In genomic region chr1:189022925-189023700, GRCm38 (mm10) we compare ENCODE assay signal across 11 mouse cellular contexts. TPM values are rescaled to one million over a fixed set of nuclear protein-coding genes. Genes with fewer than 3 reads are reported as not detected.
DNase-seq lines count a peak whose midpoint lies in the region; ATAC-seq and TF ChIP-seq lines count a peak whose summit lies in the region.
"Had no signal": no experiment of that assay in that cellular context is flagged by ENCODE, and none has a peak within 500 bp of the region (broad histone marks: within the 10 kb centered on the region; RNA-seq: fewer than 3 reads in every experiment).

No protein-coding gene starts in this region.

- 42% methylated on average over 7 of the region's 7 CpGs for WGBS in forebrain, embryonic 14.5 days
- 48% methylated on average over 7 of the region's 7 CpGs for WGBS in forebrain, embryonic 12.5 days
- 33% methylated on average over 7 of the region's 7 CpGs for WGBS in lung, adult 2 months
- 46% methylated on average over 7 of the region's 7 CpGs for WGBS in midbrain, postnatal 0 days

- peak; percentile 75 for DNase-seq in forebrain, embryonic 14.5 days (ENCODE audit: low spot score)
- no peak for DNase-seq in lung, adult 2 months
- DNase-seq in lung, postnatal 4 days = no peak
- peak; percentile 15 for DNase-seq in c-Kit-negative CD71-positive TER-119-positive erythroid progenitor cells, embryonic 14.5 days (ENCODE audit: low read depth, low spot score)
- peak; percentile 71 for DNase-seq in midbrain, postnatal 0 days (ENCODE audit: low spot score)
- no peak for DNase-seq in spleen, postnatal 10 days (ENCODE audit: low spot score in 2 of 2)
- no peak for DNase-seq in heart, adult 18-20 months
- DNase-seq: cerebellum, adult 9-11 months had no signal

- no peak overlapping the region for H3K4me2 ChIP-seq in forebrain, embryonic 14.5 days (ENCODE audit: low read length)
- H3K4me2 ChIP-seq in forebrain, embryonic 12.5 days = no peak overlapping the region
- no peak overlapping the region for H3K4me2 ChIP-seq in midbrain, postnatal 0 days (ENCODE audit: low read depth, low read length, poor library complexity, severe bottlenecking)
- H3K4me2 ChIP-seq: limb, embryonic 12.5 days had no signal

- TF ChIP-seq CTCF in lung, adult 2 months (IDR thresholded peaks at IDR 0.05; ENCODE audit: insufficient read depth, low read length) = peak; percentile 50; the same call in 1 of the 2 replicates
- peak; percentile 73 for TF ChIP-seq CTCF in midbrain, postnatal 0 days (IDR thresholded peaks at IDR 0.05)

- no peaks in the 10 kb centered on the region for H3K27me3 ChIP-seq in forebrain, embryonic 14.5 days (replicated peaks; ENCODE audit: control insufficient read depth, insufficient read depth, low read length)
- no peaks in the 10 kb centered on the region for H3K27me3 ChIP-seq in forebrain, embryonic 12.5 days
- H3K27me3 ChIP-seq in midbrain, postnatal 0 days (ENCODE audit: insufficient read depth, low read length) = no peaks in the 10 kb centered on the region
- H3K27me3 ChIP-seq: limb, embryonic 12.5 days had no signal

- TF ChIP-seq POLR2A in lung, adult 2 months (IDR thresholded peaks at IDR 0.05; ENCODE audit: borderline replicate concordance, extremely low read depth, low read depth, low read length) = no peak

- no peaks in the 10 kb centered on the region for H3K36me3 ChIP-seq in forebrain, embryonic 14.5 days (ENCODE audit: control insufficient read depth, insufficient read depth, low read length)
- no peaks in the 10 kb centered on the region for H3K36me3 ChIP-seq in forebrain, embryonic 12.5 days (replicated peaks)
- no peaks in the 10 kb centered on the region for H3K36me3 ChIP-seq in midbrain, postnatal 0 days (ENCODE audit: insufficient read depth, low read length)
- H3K36me3 ChIP-seq: heart, embryonic 10.5 days; limb, embryonic 12.5 days had no signal

- no peaks in the 10 kb centered on the region for H3K9me3 ChIP-seq in forebrain, embryonic 14.5 days (replicated peaks; ENCODE audit: control insufficient read depth, low read length)
- no peaks in the 10 kb centered on the region for H3K9me3 ChIP-seq in forebrain, embryonic 12.5 days
- no peaks in the 10 kb centered on the region for H3K9me3 ChIP-seq in midbrain, postnatal 0 days (ENCODE audit: low read length)
- H3K9me3 ChIP-seq: heart, embryonic 10.5 days; limb, embryonic 12.5 days had no signal

- no peak overlapping the region for H3K9ac ChIP-seq in forebrain, embryonic 14.5 days (ENCODE audit: low read length)
- no peak overlapping the region for H3K9ac ChIP-seq in forebrain, embryonic 12.5 days
- H3K9ac ChIP-seq in midbrain, postnatal 0 days (replicated peaks; ENCODE audit: low read length, poor library complexity, severe bottlenecking) = no peak overlapping the region
- H3K9ac ChIP-seq: limb, embryonic 12.5 days had no signal

- H3K27ac ChIP-seq in forebrain, embryonic 14.5 days (ENCODE audit: low read depth, low read length) = no peak overlapping the region
- no peak overlapping the region for H3K27ac ChIP-seq in forebrain, embryonic 12.5 days
- no peak overlapping the region for H3K27ac ChIP-seq in midbrain, postnatal 0 days (ENCODE audit: low read depth, low read length)
- H3K27ac ChIP-seq: heart, embryonic 10.5 days; limb, embryonic 12.5 days had no signal

- no peak overlapping the region for H3K4me3 ChIP-seq in forebrain, embryonic 14.5 days (ENCODE audit: low read depth, low read length)
- H3K4me3 ChIP-seq in forebrain, embryonic 12.5 days (replicated peaks) = no peak overlapping the region
- no peak overlapping the region for H3K4me3 ChIP-seq in lung, adult 2 months (replicated peaks; ENCODE audit: extremely low read depth, low read depth, low read length)
- H3K4me3 ChIP-seq in midbrain, postnatal 0 days (ENCODE audit: low read depth, low read length) = no peak overlapping the region
- H3K4me3 ChIP-seq: heart, embryonic 10.5 days; limb, embryonic 12.5 days had no signal

- H3K4me1 ChIP-seq in forebrain, embryonic 14.5 days (ENCODE audit: control insufficient read depth, insufficient read depth, low read length) = no peaks in the 10 kb centered on the region
- H3K4me1 ChIP-seq in forebrain, embryonic 12.5 days = no peaks in the 10 kb centered on the region
- H3K4me1 ChIP-seq in lung, adult 2 months (ENCODE audit: control insufficient read depth, insufficient read depth, low read length) = no peaks in the 10 kb centered on the region
- no peaks in the 10 kb centered on the region for H3K4me1 ChIP-seq in midbrain, postnatal 0 days (ENCODE audit: insufficient read depth, low read length)
- H3K4me1 ChIP-seq: limb, embryonic 12.5 days had no signal

- ATAC-seq in forebrain, embryonic 14.5 days = peak; percentile 63; the same call in 1 of the 2 replicates
- ATAC-seq in forebrain, embryonic 12.5 days (ENCODE audit: low FRiP score) = no peak
- ATAC-seq in midbrain, postnatal 0 days (ENCODE audit: low FRiP score) = no peak

RNA-seq across cellular contexts. Expression of gene Kctd3, which starts 15.5 kb away (rescaled TPM):
- 34.0 and 39.6 TPM in 2 replicates for polyA plus RNA-seq in forebrain, embryonic 14.5 days (2014; fragmentation: Nextera tagmentation; extraction: Ambion mirVana)
- polyA plus RNA-seq in forebrain, embryonic 12.5 days (2016; fragmentation: Nextera tagmentation; extraction: Ambion mirVana) = 37.9 and 39.4 TPM in 2 replicates
- polyA plus RNA-seq in lung, adult 2 months (2012; rRNA removed) = 34.0 and 40.0 TPM in 2 replicates
- 86.8 and 90.4 TPM in 2 replicates for total RNA-seq in midbrain, postnatal 0 days (2014; rRNA removed)
- polyA plus RNA-seq in midbrain, postnatal 0 days (2015; fragmentation: Nextera tagmentation; extraction: Ambion mirVana) = 47.4 and 47.7 TPM in 2 replicates
- total RNA-seq in heart, adult 18-20 months (2021) = 10 to 100 TPM in 1 of 2 experiments, 1 to 10 TPM in 1; 9.7 to 10.6 TPM

Comparison
In these comparisons a context has a peak if more than half of its experiments do, and no peak if none do; other contexts are left out.
1. DNase-seq: peak in forebrain, embryonic 14.5 days (single experiment), c-Kit-negative CD71-positive TER-119-positive erythroid progenitor cells, embryonic 14.5 days (single experiment) and midbrain, postnatal 0 days (single experiment); none in lung, adult 2 months (single experiment), lung, postnatal 4 days (0 of 2), spleen, postnatal 10 days (0 of 2) and heart, adult 18-20 months (0 of 2).